Mouse (Mus musculus): ENCODE results near the gene Fam205c. TPM values are rescaled to one million over a fixed set of nuclear protein-coding genes. Genes with fewer than 3 reads are reported as not detected.
"Not testable (repeated sequence)": the region's sequence is repeated elsewhere in the genome, so short reads cannot be mapped to it uniquely, and the experiment has no call there.

Fam205c gene
- polyA plus RNA-seq, 1 experiment from 2014 or later: not detected

DNA sequence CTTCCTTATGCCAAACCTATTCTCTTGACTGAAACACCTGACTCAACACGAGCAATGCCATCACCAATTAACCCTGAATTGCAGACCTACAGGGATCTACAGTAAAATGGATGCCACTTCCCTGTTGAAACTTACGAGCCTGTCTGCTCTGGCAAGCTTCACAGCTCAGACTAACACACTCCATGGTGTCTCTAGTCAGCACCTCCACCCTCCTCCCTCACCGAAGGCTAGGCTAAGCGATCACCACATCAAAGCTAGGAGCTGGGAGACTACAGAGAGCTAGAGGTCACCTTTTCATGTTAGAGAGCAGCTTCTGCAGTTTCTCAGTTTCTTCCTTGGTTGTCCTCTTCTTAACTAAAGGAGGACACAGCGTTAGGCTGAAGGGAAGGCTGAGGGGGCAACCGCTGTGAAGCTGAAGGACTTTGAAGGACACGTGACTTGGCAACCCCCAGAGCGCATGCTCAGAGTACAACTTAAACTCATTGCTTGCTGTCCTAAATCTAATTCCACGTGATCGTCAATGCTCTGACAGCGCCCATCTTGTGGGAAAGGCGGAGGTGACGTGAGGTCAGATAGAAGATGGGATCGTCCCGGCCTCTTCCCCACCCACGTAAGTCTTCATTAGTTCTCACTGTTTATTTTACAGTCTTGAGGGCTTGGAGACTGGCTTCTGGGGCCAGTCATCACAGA lies 1.1 kb downstream of the Fam205c start:
- Histone ChIP-seq H3K4me1 (ENCODE audit: insufficient read depth, low read depth, low read length) (no peaks in the 10 kb centered on the region), H3K4me2 (replicated peaks; ENCODE audit: low read depth, low read length) (no peak overlapping the region), H3K9me3 (ENCODE audit: low read length) (no peaks in the 10 kb centered on the region), H3K36me3 (ENCODE audit: insufficient read depth, low read length) (no peaks in the 10 kb centered on the region), H3K27ac (ENCODE audit: low read length) (no peak overlapping the region), H3K9ac (replicated peaks; ENCODE audit: low read depth) (no peak overlapping the region), H3K4me3 (ENCODE audit: low read depth, low read length) (no peak overlapping the region), H3K27me3 (replicated peaks; ENCODE audit: insufficient read depth, low read length) (no peaks in the 10 kb centered on the region)
- ATAC-seq: no peak
- 67% methylated on average over 16 of the region's 16 CpGs for WGBS
- TF ChIP-seq CTCF (IDR thresholded peaks at IDR 0.05): no peak
- TF ChIP-seq EP300 (IDR thresholded peaks at IDR 0.05): no peak
- no peak for DNase-seq (ENCODE audit: low spot score)

DNA sequence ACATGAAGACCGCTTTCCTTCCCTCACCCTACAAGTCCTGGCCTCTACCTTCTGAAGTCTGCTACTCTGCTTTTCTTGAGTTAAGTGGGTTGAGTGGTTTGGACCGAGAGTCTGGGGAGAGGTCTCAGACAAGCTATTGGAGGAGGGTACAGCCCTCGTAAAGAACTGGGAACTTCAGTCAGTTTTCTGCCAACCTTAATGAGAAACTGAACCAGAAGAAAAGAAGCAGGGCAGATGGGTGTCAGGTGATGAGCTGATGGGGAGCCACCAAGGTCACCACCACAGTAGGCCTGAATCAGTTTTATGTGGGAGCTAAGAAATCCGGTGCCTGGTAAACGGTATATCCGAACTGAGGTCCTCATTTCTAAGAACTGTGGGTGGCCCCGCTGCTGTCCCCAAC lies 1.9 kb downstream of the Fam205c start:
- Histone ChIP-seq H3K36me3 (ENCODE audit: insufficient read depth, low read length) (no peaks in the 10 kb centered on the region), H3K9ac (replicated peaks; ENCODE audit: low read depth) (no peak overlapping the region), H3K4me2 (replicated peaks; ENCODE audit: low read depth, low read length) (no peak overlapping the region), H3K9me3 (ENCODE audit: low read length) (no peaks in the 10 kb centered on the region), H3K4me3 (ENCODE audit: low read depth, low read length) (no peak overlapping the region), H3K4me1 (ENCODE audit: insufficient read depth, low read depth, low read length) (no peaks in the 10 kb centered on the region), H3K27me3 (replicated peaks; ENCODE audit: insufficient read depth, low read length) (no peaks in the 10 kb centered on the region), H3K27ac (ENCODE audit: low read length) (no peak overlapping the region)
- TF ChIP-seq CTCF (IDR thresholded peaks at IDR 0.05) (no peak), EP300 (IDR thresholded peaks at IDR 0.05) (no peak)
- DNase-seq (ENCODE audit: low spot score) (no peak), ATAC-seq (no peak)
- 88% methylated on average over 7 of the region's 7 CpGs for WGBS

DNA sequence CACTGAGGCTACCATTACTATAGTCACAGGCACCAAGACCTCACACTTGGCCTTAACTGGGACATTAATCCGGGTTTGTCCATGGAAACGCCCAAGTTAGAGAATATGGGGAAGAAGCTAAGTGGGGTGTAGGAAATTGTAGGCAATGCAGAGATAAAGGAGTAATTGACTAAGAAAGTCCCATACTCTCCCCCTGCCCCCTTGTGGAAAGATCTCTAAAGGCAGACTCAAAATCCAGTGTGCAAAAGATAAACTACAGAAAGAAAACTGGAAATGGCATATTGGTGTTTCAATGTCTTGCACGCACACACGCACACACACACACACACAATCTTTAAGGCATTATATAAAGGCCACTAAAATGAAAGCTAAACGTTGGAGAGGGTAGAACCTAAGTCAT lies 3.3 kb downstream of the Fam205c start:
- Histone ChIP-seq H3K27ac (ENCODE audit: low read length) (no peak overlapping the region), H3K9me3 (ENCODE audit: low read length) (no peaks in the 10 kb centered on the region), H3K4me3 (ENCODE audit: low read depth, low read length) (no peak overlapping the region), H3K27me3 (replicated peaks; ENCODE audit: insufficient read depth, low read length) (no peaks in the 10 kb centered on the region), H3K36me3 (ENCODE audit: insufficient read depth, low read length) (no peaks in the 10 kb centered on the region), H3K9ac (replicated peaks; ENCODE audit: low read depth) (no peak overlapping the region), H3K4me2 (replicated peaks; ENCODE audit: low read depth, low read length) (no peak overlapping the region), H3K4me1 (ENCODE audit: insufficient read depth, low read depth, low read length) (no peaks in the 10 kb centered on the region)
- DNase-seq (ENCODE audit: low spot score): no peak
- no peak for ATAC-seq
- 75% methylated on average over 5 of the region's 5 CpGs for WGBS
- TF ChIP-seq EP300 (IDR thresholded peaks at IDR 0.05) (no peak), CTCF (IDR thresholded peaks at IDR 0.05) (peak; percentile 52)

DNA sequence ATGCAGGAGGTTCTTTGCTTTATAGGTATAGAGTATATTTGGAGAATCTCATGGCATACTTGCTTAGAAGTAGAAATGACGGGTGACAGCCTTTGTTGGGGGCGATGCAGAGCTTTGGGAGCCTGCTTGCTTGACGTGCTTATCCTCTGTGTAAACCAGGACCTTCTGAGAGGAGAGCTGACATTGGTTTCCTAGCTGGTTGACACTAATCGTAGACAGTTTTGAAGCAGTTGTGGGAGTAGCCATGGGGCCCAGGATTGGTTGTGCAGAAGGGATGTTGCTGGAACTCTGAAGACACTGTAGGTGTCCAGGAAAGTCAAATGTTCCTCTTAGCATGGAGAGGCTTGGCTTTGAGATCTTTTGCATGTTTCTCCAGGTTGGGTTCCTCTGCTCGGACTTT lies 5.8 kb downstream of the Fam205c start:
- 80% methylated on average over 5 of the region's 5 CpGs for WGBS
- TF ChIP-seq EP300 (IDR thresholded peaks at IDR 0.05): no peak
- no peak for TF ChIP-seq CTCF (IDR thresholded peaks at IDR 0.05)
- H3K27ac ChIP-seq (ENCODE audit: low read length): no peak overlapping the region
- no peak overlapping the region for H3K4me2 ChIP-seq (replicated peaks; ENCODE audit: low read depth, low read length)
- H3K4me3 ChIP-seq (ENCODE audit: low read depth, low read length): no peak overlapping the region
- no peaks in the 10 kb centered on the region for H3K27me3 ChIP-seq (replicated peaks; ENCODE audit: insufficient read depth, low read length)
- H3K9me3 ChIP-seq (ENCODE audit: low read length): no peaks in the 10 kb centered on the region
- no peaks in the 10 kb centered on the region for H3K36me3 ChIP-seq (ENCODE audit: insufficient read depth, low read length)
- no peak overlapping the region for H3K9ac ChIP-seq (replicated peaks; ENCODE audit: low read depth)
- DNase-seq (ENCODE audit: low spot score): no peak
- H3K4me1 ChIP-seq (ENCODE audit: insufficient read depth, low read depth, low read length): no peaks in the 10 kb centered on the region
- ATAC-seq: no peak

DNA sequence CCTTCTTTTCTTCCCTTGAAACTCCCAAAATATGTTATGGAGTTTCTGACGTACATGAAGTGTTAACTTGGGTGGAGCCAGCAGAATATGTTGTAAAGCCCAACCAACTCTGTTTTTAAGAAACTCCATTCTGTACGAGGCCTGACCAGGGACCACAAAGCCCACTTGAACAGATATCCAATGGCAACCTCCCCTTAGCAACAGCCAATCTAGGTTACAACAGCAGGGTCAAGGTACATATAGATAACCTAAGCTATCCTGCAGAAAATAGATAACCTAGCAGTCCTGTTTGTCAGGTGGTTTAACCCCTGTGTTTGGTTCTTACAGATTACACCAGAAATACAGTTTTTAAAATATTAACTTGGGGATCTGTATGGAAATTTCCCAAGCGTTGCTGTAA lies 6.6 kb downstream of the Fam205c start:
- WGBS: 42% methylated on average over 3 of the region's 3 CpGs
- ATAC-seq (no peak), DNase-seq (ENCODE audit: low spot score) (no peak)
- Histone ChIP-seq H3K36me3 (ENCODE audit: insufficient read depth, low read length) (no peaks in the 10 kb centered on the region), H3K4me1 (ENCODE audit: insufficient read depth, low read depth, low read length) (no peaks in the 10 kb centered on the region), H3K27me3 (replicated peaks; ENCODE audit: insufficient read depth, low read length) (no peaks in the 10 kb centered on the region), H3K9me3 (ENCODE audit: low read length) (no peaks in the 10 kb centered on the region), H3K4me2 (replicated peaks; ENCODE audit: low read depth, low read length) (no peak overlapping the region), H3K4me3 (ENCODE audit: low read depth, low read length) (no peak overlapping the region), H3K9ac (replicated peaks; ENCODE audit: low read depth) (no peak overlapping the region), H3K27ac (ENCODE audit: low read length) (no peak overlapping the region)
- TF ChIP-seq EP300 (IDR thresholded peaks at IDR 0.05) (no peak), CTCF (IDR thresholded peaks at IDR 0.05) (no peak)

DNA sequence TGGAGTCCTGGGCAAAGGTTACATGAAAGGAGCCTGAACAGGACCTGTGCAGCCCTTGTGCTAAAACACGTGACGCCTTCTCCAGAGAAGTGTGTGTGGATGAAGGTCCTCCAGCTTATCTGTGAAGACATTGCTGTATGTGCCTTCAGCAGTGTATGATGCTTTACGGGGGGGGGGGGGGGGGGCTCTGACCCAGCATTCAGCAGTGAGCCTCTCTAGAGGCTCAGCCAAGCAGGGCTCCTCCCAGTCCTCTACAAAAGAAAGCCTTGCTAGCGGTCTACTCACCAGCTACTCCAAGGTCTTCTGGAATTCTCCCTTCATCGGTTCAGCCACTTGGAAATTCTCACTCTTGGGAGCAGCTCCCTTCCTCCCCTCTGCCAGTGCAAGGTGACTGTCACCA lies 10.5 kb downstream of the Fam205c start:
- not testable (repeated sequence) for H3K36me3 ChIP-seq (ENCODE audit: insufficient read depth, low read length); H3K27me3 ChIP-seq (replicated peaks; ENCODE audit: insufficient read depth, low read length); H3K4me3 ChIP-seq (ENCODE audit: low read depth, low read length); H3K9me3 ChIP-seq (ENCODE audit: low read length); H3K4me2 ChIP-seq (replicated peaks; ENCODE audit: low read depth, low read length); H3K27ac ChIP-seq (ENCODE audit: low read length); DNase-seq (ENCODE audit: low spot score); H3K4me1 ChIP-seq (ENCODE audit: insufficient read depth, low read depth, low read length); ATAC-seq; H3K9ac ChIP-seq (replicated peaks; ENCODE audit: low read depth)
- 57% methylated on average over 4 of the region's 5 CpGs for WGBS

DNA sequence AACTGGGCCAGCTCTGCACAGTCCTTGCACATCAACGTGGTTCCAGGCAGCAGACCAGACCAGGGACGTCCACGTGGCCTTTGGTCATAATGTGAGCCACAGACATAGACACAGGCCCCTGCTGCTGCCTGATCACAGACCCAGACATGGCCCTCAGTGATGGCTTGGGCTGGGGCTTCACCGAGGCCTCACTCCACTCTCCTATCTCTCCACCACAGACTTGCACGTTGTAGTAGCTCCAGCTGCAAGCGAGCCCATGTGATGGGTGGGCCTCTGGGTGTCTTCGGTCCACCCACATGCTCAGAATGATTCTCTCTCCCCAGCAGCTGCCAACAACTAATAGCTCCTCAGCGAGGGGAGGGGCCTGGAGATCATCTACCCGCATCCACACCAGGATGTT lies 13.6 kb downstream of the Fam205c start:
- not testable (repeated sequence) for H3K27me3 ChIP-seq (replicated peaks; ENCODE audit: insufficient read depth, low read length); H3K27ac ChIP-seq (ENCODE audit: low read length); DNase-seq (ENCODE audit: low spot score); H3K4me3 ChIP-seq (ENCODE audit: low read depth, low read length); ATAC-seq; H3K4me2 ChIP-seq (replicated peaks; ENCODE audit: low read depth, low read length); H3K4me1 ChIP-seq (ENCODE audit: insufficient read depth, low read depth, low read length); H3K36me3 ChIP-seq (ENCODE audit: insufficient read depth, low read length); H3K9ac ChIP-seq (replicated peaks; ENCODE audit: low read depth); H3K9me3 ChIP-seq (ENCODE audit: low read length)
- 79% methylated on average over 9 of the region's 9 CpGs for WGBS

DNA sequence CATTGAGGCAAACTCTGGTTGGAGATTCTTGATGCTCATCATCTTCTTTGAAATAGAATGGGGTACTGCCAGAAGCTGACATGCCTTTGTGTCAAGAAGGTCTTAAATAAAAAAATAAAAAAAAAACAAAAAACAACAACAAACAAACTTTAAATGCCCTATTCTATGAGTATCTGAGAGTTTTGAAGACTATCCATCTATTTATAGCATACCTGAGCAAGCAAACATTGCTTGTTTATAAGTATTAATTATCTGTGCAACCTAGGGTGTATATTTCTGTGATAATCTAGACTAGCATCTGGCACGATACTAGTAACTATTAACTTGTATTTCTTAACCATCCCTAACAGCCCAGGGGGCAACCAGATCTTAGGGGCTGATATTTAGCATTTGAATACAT lies 17.4 kb downstream of the Fam205c start, which contains the start of gene Gm12394:
Gm12394 (minus strand) TSS at position 101 of the 400 bp plus-strand sequence.
- ATAC-seq; H3K36me3 ChIP-seq (ENCODE audit: insufficient read depth, low read length); H3K27me3 ChIP-seq (replicated peaks; ENCODE audit: insufficient read depth, low read length); H3K9ac ChIP-seq (replicated peaks; ENCODE audit: low read depth); DNase-seq (ENCODE audit: low spot score); H3K4me3 ChIP-seq (ENCODE audit: low read depth, low read length); H3K4me2 ChIP-seq (replicated peaks; ENCODE audit: low read depth, low read length); H3K4me1 ChIP-seq (ENCODE audit: insufficient read depth, low read depth, low read length); H3K27ac ChIP-seq (ENCODE audit: low read length); H3K9me3 ChIP-seq (ENCODE audit: low read length): not testable (repeated sequence)
- 60% methylated on average over 1 of the region's 1 CpGs for WGBS

DNA sequence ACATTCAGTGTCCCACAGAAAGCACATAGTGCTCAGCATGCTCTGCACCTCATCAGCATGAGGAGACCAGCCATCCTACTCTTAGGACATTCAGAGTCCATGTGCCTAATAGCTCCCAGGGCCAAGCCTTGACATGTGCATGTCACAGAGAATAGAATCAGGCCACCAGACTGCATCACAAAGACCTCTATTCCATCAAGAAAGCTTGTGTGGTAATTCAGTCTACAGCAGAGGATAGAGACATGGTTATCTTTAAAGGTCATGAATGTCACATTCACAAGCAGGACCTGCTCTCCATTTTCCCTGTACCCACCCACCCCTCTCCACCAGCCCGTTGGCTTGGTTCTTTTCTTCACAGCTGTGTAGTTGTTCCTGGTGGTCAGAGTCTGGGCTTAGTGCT lies 20.2 kb downstream of the Fam205c start, which contains the start of gene Fam205a1:
Fam205a1 (minus strand) TSS at position 101 of the 400 bp plus-strand sequence.
- 17% methylated on average over 1 of the region's 1 CpGs for WGBS
- not testable (repeated sequence) for H3K4me3 ChIP-seq (ENCODE audit: low read depth, low read length); H3K9ac ChIP-seq (replicated peaks; ENCODE audit: low read depth); H3K4me1 ChIP-seq (ENCODE audit: insufficient read depth, low read depth, low read length); H3K36me3 ChIP-seq (ENCODE audit: insufficient read depth, low read length); ATAC-seq; DNase-seq (ENCODE audit: low spot score); H3K27ac ChIP-seq (ENCODE audit: low read length); H3K4me2 ChIP-seq (replicated peaks; ENCODE audit: low read depth, low read length); H3K27me3 ChIP-seq (replicated peaks; ENCODE audit: insufficient read depth, low read length); H3K9me3 ChIP-seq (ENCODE audit: low read length)
